Mouse (Mus musculus) kidney, adult 2 months (tissue): ENCODE measurements around the gene Magi2.

Source experiments
- CTCF ChIP-seq: fragments of 200-500 bp; conservative IDR thresholded peaks from 2 replicates; pipeline ENCODE4 v1.5.1; 2011; ENCODE audit warnings: low read depth, mild to moderate bottlenecking, control low read depth, low read length, moderate library complexity, mixed read lengths; ENCODE audit not compliant: insufficient read depth, insufficient read length
- POLR2A ChIP-seq: fragments of 200-500 bp; IDR thresholded peaks from one replicate; pipeline ENCODE4 v1.6.1; 2011; ENCODE audit warnings: low read depth, low read length, control low read depth

- TF ChIP-seq CTCF (no peak), POLR2A (no peak)
Measured at GRCm38 (mm10) chr5:19999912-20000311, 773.1 kb downstream of the Magi2 start.
